Mouse (Mus musculus): Measurements from ENCODE around the gene St7l.

Gene St7l

DNA sequence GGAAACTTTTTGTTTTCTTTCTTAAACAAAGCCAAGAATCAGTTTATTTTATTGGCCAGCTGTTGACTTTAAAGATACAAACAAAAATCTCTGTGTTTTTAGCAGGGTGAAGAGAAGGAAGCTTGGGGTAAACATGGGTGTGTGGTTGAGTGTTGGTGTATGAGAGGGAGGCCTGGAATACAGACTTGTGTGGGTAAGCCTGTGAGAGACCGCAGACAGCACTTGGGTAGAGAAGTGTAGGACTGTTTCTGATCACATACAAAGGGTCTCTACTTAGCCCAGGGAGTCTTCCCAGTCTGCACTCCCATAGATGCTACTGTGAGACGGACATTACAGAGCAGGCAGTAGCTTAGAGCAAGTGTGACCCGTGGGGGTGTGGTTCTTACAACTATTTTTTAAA lies 24.8 kb downstream of the St7l start:
- intact Hi-C loops (cut with DNase I): no loop called here

DNA sequence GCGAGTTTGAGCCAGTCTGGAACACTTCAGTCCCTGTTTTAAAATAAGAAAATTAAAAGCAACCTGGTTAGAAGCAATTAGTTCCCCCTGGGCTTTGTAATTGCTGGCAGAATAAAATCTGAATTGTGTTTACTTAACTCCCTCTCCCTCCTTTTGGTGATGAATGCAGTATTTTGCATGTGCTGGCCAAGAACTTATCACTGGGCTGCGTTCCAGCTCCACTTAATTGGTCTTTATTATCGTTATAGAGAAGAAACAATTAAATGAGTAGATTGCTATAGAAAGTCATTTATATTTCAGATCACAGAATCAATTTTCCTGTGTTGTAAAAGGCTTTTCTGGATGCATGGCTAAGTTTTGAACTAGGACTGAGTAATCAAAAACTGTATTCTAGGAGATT lies 32.3 kb downstream of the St7l start:
- intact Hi-C loops (cut with DNase I): no loop called here

DNA sequence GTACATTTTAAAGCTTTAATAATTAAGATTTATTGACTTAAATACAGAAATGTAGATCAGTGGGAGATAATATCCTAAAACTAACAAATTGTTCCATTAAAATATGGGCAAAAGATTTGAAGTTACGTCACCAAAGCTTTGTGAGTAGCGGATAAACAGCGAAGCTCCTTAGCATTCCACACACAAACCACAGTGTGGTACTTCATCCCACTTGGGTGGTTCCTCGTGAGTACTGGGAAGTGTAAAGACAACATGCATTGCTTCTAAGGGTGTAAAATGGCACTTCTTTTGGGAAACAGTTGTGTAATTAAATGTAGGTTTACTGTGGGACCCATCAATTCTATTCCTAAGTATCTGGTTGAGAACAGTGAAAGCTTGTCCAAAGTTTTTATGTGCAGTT lies 37.3 kb downstream of the St7l start:
- intact Hi-C loops (cut with DNase I): no loop called here

DNA sequence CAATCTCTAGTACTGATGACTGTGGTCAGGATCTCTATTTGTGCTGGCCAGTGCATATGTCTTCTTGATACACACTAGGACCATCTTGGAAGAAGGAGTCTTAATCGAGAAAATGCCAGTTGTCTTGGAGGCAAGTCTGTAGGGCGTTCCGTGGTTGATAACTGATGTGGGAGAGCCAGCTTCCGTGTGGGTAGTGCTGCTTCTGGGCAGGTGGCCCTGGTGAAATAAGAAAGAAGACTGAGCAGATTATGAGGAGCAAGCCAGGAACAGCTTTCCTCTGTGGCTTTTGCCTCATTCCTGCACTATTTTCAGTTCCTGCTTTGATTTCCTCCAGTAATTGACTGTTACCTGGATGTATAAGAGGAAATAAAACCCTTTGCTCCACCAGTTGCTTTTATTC lies 41.6 kb downstream of the St7l start:
- intact Hi-C loops (cut with DNase I): no loop called here

DNA sequence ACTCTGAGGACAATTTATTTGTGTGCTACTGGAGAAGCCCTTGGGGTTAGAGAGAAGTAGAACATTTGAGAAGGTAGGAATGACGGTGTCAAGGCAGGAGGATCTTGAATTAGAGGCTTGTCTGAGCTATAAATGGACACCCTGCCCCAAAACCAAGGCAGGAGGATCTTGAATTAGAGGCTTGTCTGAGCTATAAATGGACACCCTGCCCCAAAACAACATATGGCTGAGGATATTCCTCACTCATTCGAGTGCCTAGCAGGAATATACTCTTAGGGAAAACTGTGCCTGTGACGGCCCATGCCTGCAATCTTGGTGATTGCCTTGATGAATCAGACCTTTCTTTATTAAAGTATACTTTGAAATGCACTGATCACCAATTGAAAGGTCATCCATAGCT lies 42.2 kb downstream of the St7l start:
- intact Hi-C loops (cut with DNase I): no loop called here

DNA sequence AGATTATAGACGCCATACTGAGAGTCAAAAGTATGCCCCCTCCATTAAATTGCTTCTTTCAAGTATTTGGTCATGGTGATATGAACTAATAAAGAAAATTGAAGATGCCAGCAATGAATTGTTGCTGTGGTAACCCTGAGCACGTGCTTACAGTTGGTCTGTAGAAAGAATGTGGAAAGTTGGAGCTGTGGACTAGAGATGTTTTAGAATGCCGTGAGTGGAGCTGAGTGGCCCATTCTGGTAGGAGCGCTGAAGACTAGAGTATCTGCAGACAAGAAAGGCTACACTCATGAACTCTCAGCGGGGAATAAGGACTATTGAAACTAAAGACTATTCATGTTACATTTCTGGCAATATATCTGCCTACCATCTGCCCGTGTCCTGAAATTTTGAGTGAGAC lies 45.4 kb downstream of the St7l start:
- intact Hi-C loops (cut with DNase I): no loop called here

DNA sequence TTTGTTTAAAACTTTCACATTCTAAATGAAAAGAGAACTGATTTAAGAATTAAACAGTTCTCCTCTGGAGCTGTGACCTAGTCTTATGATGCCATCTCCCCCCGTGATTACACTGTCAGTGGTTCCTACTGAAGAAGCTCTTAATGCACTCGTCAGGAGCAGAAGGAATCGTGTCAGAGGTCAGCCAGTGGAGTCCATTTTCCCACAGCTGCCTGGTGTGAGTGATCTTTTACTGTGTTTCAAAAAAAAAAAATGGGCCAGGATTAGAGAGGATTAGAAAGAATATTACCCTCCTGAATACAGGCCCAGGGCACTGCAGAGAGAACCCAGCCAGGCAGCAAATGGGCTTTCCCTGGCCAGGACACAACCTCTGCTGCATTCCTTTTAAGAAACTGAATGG lies 51.2 kb downstream of the St7l start:
- intact Hi-C loops (cut with DNase I): no loop called here

DNA sequence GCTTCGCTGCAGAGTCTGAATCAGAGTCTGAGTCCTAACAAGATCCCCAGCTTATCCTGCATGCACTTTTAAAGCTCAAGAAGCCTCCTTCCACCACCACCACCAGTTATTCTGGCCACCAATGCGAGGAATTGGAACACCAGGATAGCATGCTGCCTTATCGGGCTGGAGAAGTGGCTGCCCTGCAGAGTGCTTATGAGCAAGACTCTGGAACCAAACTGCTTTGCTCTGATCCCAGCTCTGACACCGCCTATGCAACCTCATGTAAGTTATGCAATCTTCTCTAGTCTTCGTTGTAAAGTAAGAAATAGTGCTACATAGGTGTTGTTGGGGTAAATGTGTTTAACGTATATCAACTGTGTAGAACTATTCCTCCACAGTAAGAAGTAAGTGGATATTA lies 65.6 kb downstream of the St7l start:
- intact Hi-C loops (cut with DNase I): no loop called here

DNA sequence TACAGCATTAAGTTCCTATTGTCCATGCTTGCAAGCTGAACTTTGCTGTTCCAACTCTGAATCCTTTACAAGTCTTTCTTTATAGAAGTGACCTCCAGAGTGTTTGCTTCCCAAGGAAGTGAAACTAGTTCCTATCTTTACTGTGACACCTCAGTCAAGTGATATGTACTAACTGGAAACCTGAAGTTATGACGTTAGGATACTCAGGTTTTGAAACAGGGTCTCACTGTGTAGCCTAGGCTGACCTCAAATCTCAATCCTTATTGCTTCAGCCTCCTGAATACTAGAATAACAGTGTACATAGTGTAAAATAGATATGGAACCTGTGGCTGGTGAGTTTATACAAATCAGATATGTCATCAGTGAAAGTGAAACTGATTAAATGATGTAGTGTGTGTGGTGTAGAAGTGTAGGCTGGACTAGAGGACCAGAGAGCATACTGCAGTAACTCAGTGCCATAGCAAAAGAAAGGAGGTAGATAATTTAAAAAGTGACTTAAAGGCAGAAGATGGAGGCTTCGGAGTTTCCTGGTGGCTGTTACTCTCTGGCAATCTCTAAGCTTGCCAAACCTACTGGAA lies 74.0 kb downstream of the St7l start:
- intact Hi-C loops (cut with DNase I): no loop called here

DNA sequence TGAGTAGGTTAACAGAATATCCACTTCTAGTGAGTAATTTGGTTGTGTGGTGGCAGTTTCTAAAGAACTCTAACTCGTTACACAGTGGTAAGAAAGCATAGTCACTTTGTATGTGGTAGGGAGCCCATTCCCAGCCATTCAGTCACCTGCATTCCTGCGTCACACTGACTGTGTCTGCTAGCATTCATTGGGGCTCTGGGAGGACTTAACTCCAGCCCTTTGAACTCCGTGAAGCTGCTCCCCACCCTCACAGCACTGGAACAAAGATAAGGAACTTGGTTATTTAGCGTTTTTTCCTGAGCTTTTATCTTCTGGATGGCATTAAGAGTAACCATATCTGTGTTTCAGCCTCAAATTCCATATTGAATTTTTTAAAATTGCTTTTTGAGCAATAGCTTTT lies 74.5 kb downstream of the St7l start:
- intact Hi-C loops (cut with DNase I): no loop called here

DNA sequence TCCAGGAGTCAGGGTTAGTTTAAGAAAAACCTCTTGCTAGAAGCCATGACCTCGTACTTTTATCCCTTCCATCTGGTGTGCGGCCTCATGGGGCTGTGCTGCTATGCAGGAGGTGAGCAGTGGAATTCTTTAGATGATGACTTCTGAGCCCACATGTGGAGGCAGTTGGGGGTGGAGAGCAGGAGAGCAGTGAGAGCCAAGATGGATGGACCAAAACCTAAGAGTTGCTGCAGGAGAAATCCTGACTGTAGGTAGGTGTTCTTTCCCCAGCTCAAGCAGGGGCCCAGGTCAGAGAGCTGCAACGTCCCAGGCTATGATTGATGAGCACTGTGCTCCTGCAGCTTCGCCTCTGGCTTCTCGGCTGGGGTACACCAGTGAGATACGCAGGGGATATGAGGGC lies 76.9 kb downstream of the St7l start:
- intact Hi-C loops (cut with DNase I): no loop called here

DNA sequence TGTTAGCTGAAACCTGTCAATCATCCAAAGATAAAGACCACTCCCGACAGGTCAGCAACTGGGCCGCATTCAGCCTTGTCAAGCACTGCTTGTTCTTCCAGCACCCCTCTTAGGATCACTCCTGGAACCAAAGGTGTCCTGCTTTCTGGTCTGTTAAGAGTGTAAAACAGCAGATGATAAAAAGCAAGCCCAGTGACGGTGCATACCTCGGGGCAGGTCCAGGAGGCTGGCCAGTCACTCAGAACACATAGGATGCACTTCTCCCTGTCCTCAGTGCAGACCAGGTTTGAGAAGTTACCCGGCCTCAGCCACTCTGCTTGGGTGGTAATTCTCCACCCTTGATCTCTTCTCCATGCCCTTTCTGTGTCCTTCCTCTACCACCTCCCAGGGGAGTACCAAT lies 78.9 kb downstream of the St7l start:
- intact Hi-C loops (cut with DNase I): no loop called here

DNA sequence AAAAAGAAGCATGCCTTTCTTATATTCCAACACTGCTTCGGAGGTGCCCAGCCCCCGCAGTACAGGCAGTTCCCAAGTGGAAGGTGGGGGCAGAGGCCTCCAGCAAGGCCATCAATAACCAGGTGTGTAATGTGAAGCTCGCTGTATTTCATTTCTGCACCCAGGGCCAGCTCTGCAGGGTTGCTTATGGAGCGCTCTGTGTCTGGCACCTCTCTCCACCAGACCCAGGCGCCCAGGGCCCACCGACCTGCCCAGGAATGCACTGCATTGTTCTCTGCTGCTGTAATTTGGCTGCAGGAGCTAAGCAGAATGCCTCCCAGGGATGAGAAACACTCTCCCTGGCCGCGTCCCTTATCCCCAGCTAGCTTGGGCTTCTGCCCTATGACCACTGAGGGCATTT lies 79.5 kb downstream of the St7l start:
- intact Hi-C loops (cut with DNase I): no loop called here

DNA sequence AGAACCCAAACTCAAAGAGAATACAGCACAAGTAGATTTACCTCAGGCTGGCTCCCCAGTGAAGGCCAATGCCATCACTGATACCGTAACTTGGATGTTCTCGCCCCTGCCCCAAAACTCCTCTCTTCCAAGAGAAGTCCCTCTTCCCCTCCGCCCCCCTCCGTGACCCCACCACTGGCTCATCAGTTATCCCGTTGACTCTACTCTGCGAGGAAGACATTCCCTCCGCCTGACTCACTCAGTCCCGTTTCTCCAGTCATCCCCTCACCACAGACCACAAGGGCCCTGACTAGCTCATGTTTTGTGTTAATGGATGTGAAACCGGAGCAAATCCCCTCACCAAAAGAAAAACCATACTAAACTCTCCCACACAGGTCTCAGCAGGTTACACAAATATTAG lies 81.1 kb downstream of the St7l start:
- intact Hi-C loops (cut with DNase I): no loop called here

DNA sequence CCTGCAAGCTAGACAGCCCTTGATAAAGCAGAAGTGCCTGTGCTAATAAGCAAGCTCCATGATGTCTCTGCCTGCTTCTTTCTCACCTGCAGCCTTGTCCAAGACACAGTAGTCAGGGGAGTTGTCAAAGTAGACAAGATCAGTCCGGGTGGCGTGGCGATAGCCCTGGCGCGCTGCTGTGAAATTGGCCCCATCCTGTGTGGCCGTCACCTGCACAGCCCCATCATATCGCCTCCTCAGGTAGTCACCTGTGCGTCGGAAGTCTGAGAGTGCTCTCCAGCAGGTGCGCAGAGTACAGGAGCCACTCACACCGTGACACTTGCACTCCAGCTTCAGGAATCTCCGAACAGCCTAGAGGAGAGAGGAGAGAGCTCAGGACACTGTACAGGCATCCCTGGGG lies 87.1 kb downstream of the St7l start:
- intact Hi-C loops (cut with DNase I): no loop called here

DNA sequence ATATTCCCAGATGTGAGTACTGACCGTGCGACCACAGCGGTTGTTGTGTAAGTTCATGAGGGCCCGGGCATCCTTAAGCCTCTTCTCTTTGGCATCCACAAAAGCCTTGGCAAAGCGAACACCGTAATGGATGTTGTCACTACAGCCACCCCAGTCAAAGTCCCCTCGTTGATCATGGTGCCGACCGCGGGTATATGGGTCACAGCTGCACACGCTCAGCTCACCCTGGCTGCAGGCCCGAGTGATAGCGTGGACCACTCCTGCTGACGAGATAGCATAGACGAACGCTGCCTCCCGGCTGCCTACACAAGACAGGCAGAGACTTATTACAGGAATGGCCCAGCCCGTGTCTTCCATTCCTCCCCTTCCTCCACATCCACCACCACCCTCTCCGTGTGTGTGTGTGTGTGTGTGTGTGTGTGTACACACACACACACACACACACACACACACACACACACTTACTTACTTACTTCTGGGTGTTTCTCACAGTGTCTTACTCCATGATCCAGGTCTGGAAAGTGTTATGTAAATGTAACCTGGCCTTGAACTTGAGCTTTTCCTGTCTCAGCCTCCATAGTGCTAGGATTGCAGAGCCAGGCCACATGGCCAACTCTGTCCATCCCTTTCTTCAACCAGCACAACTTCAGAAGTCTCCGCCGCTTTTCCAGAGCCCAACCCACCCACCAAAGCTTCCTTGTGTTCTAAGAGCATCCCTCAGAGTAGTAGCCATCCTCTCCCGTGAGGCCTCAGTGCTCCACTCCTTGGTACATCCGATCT lies 89.3 kb downstream of the St7l start:
- intact Hi-C loops (cut with DNase I): no loop called here

DNA sequence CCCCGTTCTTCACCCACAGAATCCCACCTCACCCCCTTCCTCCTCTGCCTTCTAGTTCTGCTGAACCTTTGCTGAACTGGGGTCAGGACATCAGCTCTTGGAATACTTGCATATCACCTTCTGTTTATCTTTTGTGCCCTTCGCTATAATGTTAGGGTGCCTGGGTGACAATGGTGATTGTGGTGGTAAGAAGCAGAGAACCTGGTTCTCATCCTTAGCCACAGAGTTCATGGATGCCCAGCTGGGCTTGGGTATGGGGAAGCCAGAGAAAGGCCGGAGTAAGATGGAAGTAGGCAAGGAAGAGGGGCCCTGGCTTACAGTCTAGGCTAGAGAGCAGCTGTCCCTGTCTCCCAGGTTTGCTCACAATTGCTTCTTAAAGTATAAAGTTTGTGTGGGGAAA lies 90.3 kb downstream of the St7l start:
- intact Hi-C loops (cut with DNase I): no loop called here

DNA sequence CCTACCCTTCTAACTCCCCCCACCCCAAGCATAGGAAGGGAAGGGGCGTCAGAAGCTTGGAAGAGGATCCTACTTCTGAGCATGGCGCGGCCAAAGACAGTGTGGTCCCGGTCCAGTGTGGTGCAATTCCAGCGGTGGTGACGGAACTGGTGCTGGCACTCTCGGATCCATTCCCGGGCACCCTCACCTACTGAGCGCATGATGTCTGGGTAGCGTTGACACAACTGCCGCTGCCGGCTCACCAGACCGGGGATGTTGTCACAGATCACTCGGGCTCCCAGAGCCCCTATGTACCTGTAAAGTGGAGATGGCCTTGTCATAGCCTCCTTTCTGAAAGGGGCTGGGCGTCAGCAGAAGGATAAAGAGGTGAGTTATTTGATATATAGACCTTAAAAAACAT lies 90.7 kb downstream of the St7l start:
- intact Hi-C loops (cut with DNase I): no loop called here

DNA sequence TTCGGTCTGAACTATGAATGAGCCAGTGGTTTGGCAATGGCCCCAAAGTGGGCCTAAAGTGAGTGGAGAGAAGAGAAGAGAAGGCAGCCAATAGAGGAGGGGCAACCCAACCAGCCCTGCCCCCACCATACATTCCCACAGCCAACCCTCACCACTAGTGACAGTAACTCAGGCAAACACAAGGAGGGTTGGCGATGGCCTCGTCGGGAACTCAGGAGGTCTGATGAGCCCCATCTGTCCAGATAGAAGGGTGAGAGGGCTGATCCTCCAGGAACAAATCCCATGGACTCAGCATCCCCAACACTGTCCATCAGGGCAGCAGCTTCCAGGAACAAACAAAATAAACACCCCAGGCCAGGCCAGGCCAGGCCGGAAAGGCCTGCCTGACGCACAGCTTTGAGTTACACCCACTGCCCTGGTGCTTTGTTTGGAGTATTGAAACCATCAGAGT lies 92.4 kb downstream of the St7l start:
- intact Hi-C loops (cut with DNase I): no loop called here

DNA sequence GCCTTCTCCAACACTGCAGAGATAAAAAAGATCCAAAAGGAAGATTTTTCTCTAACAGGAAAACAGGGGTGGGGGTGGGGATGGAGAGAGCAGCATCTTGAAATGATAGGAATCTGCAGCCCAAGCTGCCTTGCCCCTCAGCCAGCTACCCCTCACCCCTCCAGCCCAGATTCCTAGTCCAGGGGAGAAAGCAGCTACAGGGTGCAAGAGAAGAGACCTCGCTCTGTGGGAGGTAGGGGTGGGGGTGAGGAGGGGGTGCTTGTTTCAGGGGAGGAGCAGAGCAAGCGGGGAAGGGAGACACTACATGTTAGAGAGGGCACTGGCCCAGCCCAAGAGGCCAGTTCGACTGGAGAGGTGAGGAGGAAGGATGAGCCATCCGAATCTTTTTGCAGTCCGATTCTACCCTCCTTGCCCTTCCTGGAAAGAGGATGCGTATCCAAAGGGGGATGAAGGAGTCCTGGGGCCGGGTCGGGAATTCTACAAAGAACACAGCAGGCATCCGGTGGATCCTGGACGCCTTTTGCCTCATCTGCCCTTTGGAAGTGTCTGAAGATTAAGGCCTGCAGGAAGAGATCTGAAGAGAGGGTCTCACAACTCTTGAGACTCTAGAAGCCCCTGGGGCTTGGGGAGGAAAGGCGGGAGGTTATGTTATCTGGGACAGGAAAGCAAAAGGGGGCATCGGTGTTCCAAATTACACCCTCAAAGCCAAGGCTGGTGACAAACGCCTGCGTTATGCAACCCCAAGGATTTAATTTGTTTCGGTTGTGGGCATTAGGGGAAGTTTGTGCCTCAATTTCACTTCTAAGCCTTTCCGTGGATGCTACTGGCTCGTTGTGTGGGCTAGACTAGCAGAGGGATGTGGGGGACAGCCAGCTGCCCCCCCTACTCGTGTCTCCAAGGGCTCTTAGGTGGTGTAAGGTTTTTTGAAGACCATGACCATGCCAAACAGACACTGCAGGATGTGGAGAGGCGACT lies 96.5 kb downstream of the St7l start:
- intact Hi-C loops (cut with DNase I): no loop called here

DNA sequence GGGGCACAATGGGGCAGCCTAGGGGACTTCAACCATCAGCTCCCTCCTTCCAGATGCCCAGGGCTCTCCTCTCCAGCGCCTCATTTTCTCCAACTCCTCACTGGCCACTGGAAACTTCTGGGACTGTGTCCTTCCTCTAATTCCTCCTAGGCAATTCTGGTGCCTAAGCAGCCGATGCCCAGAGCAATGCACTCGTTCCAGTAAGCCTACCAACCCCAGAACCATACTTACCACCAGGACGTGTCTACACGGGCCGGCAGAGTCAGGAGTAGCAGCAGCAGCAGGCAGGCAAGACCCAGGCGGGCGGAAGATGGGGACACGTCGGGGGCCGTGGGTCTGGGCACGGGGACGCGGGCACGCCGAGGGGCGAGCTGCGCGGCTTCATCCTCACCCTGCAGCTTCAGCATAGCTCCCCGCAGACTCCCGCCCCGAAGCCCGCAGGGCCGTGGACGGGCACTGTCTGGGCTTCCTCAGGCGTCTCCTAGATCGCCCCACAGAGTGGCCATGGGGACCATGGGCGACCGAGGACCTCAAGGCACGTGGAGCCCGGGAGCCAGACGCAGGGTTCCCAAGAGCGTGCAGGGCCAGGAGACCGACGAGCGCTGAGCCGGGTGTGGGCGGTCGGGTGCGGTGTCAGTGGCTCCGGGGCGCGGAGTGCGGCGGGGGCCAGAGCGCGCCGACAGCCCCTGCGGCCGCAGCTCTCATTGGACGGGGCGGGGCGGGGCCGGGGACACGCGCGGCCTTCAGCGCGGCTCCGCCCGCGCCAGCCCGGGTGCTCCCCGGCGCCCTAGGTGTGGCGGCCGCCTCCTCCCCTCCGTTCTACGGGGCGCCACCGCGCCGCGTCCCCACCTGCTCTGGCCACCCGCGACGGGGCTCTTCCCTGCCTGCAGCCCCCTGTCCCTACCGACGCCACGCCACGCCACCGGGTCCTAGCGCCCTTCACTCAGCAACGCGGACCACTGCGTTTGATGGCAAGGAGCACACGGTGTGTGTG lies 97.6 kb downstream of the St7l start, which contains the start of gene Wnt2b:
Wnt2b (minus strand) TSS at position 856 of the 994 bp plus-strand sequence.
- intact Hi-C loops (cut with DNase I): no loop called here

Measured in adrenal gland (tissue).